Mouse (Mus musculus) telencephalon, adult 2 months (tissue): ENCODE data around the gene Scnn1a.

ENCODE experiments used
- DNase-seq: peaks from one replicate; pipeline ENCODE4 v3.0.0-alpha.2; 2011; ENCODE audit warnings: low read depth, low spot score

The Scnn1a gene

DNA sequence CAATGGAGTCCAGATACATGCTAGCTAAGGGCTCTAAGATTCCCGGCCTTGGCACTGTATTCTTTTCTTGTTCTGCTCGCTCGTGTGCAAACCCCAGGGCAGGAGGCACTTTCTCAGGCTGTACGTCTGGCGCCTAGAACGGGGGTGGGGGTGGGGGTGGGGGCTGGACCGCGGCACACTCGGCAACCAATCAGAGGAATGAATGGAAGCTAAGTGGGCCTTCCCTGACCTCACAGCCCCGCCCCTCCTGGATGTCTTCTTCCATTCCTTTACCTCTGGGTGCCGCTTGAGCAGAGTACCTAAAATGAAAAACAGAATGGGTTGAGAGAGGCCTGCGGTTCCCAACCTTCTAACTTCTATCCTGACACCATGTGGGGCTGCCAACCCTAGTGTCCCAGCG, 11.5 kb upstream of the Scnn1a start:
- DNase-seq, result no peak

DNA sequence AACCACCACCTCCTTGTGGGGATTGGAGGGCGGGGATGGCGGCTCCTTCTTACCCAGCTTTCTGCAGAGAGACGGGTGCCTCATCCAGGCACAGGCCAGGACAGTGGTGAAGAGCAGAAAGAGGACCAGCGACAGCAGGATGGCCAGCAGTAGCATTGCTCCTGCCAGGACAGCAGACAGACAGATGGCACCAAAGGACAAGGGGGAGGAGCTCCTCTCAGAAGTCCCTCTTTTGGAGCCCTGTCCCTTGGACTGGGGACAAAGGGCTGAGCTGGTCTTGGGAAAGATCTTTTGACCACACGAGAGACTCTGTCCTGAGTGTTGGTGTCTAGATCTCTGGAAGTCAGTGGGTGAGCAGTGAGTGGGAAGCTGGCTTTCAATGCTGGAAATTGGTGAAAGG, 11.1 kb upstream of the Scnn1a start:
- DNase-seq, result no peak

DNA sequence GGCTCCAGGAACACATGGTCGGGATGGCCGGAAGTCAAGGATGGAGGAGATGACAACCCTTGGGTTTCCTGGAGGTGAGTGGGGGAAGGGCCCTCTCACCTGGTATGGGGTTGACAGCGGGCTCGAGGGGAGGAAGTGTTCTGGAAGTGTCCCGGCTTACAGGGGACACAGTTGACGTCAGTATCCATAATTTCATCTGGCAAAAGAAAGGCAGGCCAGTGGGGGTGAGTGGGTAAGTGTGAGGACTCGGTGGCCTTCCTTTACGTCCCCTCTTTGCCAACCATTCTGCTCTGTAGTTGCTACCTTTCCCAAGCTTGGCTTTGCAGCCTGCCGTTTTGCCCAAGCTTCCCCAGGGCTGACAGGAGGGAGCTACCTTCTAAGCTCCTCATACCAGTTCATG, 8.3 kb upstream of the Scnn1a start:
- no peak for DNase-seq

DNA sequence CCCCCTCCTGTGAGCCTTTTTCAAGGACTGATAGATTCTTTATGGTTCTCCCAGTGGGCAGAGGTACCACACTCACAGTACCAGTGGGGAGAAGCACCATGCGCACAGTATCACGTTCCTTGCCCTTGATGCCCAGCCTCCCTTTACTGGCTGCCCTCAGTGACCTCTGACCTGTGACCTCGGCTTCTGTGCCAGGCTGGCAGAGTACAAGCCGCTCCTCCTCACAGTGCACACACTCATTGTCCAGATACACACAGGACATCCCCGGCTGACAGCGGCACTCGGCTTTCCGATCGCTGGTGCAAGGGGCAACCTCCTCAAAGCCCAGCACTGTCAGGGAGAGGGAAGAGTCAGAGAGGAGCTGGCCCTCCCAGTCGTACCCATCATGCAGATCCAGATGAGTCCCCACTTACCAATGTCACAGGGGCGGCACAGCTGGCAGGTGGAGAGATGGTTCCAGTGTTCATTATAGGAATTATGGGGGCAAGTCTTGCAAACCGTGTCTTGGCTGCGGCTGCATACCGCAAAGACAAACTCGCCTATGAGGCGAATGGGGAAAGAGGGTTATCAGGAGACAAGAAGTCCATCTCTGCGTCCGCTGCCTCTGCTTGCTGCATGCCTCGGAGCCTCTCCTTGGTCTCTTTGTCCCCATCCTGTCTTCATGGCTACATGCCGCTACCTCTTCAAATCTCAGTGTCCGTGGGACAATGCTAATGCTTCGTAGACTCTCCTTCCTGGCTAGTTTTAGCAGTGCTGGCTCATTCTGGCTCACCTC, 7.7 kb upstream of the Scnn1a start:
- DNase-seq, result no peak

DNA sequence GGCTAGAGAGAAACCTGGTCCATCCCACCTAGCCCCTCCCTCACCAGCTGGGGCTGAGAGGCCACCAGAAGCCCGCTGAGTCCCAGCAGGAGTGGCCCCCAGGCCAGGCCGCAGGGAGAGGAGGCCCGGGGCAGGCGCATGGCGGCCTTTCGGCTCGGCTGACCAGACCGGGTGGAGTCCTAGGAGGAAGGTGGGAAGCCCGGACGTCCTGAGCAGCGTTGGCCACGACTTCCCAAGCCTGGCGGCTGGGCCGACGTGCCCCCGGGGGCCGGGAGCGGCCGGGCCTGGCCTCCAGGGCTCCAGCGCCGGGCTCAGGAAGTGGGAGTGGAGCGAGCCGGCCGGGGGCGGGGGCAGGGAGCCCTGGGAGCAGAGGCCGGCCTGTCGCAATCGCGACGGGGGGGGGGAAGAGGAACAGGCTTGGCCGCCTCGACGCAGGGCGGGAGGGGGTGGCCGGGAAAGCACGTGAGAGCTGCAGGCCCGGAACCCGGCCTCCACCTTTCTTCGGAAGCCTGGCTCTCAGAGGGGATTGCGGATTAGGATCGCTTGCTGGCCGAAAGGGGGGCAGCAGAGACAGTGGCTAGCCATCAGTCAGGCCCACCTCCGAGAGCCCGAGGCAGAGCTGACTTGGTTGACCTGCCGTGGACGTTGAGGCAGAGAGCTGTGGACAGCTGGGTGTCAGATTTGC, 6.8 kb upstream of the Scnn1a start, which contains the start of gene Ltbr:
Gene Ltbr, minus strand, starts transcription at position 340 of the 685 bp plus-strand sequence.
- no peak for DNase-seq

DNA sequence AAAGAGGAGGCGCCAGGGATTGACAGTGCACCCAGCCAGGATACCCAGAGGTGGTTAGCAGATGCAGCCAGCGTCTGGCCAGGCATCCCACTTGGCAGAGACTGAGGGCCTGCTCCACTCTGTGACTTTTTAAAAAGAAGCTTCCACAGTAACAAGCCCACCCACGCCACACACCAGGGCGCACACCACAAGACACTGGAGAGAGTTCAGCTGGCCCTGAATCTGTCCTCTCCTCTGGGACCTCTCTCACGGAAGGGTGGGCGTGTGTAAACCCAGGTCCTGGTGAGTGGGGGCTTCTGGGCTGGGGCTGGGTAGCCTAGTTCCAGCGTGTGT, 6.3 kb upstream of the Scnn1a start:
- DNase-seq, result no peak

DNA sequence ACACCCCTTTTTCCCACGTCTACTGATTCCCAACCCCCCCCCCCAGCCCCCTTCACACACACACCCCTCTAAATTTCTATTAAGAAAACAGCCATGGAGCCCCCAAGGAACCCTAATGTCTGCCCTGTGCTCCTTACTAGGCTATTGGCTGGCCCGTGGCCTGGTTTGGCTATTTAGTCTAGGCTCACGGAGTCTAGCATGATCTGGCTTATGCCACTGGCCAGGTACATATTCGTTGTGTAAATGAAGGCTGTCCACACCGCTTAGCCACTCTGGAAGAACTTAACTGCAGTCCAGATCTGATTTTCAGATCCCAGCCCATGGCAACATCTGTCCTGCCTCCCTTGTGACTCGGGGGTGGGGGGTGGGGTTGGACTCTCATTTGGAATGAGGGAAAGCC, 5.7 kb upstream of the Scnn1a start:
- no peak for DNase-seq

DNA sequence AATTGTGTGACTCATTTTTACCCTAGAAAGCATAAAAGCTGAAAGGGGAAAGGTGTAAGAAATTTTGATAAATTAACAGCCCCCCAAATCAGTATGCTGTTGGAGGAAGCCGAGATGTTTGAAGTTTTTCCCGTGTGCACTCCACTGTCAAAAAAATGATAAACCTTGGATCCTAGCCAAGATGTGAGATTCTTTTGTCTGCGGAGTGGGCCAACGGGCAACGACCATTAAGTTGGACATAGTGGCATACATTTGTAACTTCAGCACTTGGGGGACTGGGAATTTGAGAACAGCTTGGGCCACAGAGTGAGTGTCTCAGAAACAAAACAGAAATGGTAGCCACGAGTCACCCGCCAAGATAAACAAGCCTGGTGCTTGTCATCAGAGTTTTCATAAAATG, 3.4 kb upstream of the Scnn1a start:
- DNase-seq, result no peak

DNA sequence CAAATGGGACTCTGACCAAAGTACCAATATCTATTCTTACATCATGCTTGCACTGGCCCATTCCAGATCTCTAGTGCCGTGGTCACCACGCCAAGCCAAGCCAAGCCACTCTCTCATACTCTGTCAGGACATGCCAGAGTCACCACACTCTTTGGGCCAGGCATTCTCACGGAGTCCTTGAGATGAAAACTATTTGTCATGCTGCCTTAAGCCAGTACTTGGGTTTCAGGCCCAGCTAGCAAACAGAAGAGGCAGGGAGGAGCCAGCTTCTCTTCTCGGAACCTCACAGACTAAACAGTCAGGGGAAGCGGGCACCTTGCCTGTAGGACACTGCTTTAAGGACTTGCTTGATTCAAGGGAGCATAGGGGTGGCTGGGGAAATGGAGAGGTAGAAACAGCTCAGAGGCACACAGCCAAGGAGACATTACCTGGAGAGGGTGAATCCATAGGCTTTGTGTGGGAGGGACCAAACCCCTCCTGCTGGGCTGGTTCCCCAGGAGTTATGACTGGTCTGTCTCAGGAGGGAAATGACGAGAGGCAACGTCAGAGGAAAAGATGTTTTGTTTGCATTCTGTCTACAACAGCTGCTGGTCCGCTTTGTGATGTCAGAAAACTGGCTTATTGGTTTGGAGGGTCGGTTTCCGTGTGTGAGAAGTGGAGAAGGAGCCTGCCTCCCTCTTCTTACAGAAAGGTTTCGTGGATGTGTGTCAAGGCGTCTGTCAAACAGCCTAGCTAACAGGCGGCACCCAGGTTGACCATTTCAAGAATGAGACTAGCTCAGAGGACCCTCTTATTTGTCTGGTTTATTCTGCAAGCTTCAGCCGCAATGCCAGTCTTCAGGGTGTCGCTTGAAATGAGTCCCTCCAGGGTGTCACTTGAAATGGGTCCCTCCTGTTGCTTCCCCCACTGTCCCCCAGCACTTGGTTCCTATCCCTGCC, 1.2 kb upstream of the Scnn1a start:
- DNase-seq, result no peak

DNA sequence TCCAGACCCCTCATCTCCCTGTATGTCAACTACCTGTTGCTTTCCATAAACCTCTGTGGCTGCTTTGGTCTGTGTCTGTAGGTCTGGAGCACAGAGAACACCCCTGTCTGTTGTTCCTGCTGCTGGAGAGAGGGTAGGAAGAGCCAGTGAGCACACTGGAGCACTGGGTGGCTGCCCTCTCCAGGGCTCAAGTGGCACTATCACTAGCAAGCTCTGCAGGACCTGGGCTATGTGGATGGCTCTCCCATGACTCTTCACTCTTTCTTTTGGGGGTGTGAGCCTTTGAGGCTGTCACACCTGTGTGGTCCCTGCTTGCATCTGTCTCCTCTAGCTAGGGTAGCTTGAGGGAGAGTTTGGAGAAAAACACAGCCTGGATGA, 551 bp upstream of the Scnn1a start:
- no peak for DNase-seq

DNA sequence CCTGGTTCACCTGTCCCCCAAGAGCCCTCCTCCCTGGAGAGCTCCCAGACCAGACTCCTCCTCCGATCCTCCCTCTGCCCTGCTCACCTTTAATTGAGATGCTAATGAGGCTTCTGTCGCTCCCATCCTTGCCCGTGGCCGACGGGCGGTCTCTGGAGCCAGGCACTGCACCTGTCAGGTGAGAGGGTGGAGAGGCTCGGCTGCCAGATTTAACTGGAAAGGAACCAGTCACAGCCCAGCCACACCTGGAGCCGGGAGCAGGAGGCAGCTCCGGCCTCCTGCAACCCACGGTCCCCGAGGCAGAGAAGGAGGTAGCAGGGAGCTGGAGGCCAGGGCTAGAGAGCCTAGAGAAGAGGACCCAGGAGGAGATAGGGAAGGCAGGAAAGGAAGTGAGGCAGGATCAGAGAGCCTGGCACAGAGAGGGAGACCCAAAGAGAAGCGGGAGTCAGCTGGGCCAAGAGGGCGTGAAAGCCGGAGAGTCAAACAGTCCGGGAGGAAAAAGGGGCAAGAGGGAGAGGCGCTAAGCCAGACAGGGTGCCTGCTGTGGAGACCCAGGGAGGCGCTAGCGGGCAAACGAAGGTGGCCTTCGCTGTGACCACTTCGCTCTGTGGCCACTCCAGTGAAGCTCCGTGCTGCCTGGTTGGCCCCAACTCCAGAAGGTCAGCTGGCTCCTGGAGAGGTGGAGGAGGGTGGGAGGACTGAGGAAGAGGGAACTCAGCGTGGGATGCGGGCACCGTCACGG, 826 bp downstream of the Scnn1a start:
- DNase-seq, result no peak

DNA sequence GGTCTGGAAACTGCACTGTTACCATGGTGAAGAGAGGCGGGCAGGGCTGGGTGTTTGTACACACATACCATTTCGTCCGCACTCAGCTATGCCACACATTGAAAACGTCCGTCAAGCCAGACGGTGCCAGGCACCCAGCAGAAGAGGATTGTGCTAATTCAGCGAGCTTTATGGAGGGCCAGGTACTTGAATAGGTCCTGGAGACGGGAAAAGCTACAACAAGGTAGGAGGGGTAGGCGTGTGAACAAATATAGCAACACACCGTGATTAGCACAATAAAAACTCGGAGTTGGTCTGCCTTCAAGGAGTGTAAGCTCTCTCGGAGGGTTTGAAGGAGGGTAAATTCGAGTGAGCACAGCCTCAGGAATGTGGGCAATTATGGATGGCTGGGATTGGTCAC, 2.3 kb downstream of the Scnn1a start:
- DNase-seq, result no peak

DNA sequence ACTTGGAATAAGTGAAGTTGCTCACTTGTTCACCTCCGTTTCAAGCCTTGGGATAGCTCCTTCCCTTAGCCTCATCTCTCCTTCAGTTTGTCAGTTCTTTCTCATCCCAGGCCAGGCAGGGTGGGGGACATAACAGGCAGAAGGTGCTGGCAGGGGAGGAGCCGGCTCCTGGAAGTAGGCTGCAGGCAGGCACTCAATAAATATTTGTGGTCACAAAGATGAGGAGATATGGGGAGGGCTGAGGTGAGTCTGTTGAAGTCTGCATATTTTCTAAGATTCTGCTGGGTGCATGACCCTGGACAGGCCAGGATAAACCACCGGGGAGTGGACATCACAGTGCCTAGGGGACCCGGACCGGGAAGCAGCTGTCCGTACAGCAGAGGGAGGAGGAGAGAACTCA, 3.1 kb downstream of the Scnn1a start:
- DNase-seq, result no peak

DNA sequence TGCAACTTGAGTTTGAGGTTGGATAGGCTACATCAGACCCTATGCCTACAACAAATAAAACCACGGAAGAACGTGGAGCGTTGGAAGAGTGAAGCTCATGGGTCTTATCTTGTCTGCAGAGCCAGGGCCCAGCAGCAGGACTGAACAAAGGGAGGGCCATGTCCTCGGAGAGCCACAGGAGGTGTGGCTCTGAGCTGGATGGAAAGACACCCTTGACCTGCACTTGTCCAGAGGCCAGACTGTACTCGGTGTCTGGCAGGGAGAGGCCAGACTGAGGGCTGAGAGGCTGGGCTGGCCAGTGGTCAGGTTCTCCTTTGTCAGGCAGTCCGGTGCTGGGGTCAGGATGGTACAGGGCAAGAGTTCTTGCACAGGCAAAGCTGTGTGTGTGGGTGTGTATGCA, 4.9 kb downstream of the Scnn1a start:
- DNase-seq, result no peak

DNA sequence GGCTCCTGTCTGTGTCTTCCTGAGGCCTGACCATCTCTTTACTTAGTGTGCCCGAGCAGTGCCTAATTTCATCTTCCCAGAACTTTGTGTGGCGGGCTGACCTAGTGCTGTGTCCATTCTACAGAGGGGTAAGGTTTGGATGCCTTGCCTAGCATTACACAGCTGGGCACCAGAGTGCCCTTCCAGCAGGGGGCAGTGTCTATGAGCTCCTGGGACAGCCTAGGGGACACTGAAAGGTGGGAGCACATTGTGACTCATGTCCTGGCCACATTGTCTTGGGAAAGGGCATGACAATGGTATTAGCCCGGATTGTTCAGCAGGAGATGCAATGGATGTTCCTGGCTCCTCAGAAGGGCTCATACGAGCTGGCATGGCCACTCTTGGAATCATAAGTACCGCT, 7.8 kb downstream of the Scnn1a start:
- no peak for DNase-seq

DNA sequence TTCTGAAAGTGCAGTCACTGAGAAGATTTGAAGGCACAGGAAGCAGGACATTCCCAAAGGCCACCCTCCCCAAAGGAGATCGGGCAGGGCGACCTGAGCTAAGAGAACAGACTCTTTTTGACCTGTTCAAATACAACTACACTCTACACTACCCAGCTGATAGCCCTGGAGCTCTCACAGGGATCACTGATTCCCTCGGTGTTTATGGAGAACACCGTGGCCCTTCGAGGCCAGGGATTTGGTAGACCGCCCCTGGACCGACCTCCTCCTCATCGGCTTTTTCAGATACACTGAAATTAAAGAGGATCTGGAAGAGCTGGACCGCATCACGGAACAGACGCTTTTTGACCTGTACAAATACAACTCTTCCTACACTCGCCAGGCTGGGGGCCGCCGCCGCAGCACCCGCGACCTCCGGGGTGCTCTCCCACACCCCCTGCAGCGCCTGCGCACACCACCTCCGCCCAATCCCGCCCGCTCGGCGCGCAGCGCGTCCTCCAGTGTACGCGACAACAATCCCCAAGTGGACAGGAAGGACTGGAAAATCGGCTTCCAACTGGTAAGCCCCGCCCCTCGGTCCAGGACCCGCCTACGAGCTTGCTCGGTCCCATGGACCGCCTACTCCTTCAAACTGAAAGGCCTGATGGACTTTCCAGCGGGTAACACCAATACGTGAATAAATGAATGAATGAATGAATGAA, 10.3 kb downstream of the Scnn1a start:
- no peak for DNase-seq

DNA sequence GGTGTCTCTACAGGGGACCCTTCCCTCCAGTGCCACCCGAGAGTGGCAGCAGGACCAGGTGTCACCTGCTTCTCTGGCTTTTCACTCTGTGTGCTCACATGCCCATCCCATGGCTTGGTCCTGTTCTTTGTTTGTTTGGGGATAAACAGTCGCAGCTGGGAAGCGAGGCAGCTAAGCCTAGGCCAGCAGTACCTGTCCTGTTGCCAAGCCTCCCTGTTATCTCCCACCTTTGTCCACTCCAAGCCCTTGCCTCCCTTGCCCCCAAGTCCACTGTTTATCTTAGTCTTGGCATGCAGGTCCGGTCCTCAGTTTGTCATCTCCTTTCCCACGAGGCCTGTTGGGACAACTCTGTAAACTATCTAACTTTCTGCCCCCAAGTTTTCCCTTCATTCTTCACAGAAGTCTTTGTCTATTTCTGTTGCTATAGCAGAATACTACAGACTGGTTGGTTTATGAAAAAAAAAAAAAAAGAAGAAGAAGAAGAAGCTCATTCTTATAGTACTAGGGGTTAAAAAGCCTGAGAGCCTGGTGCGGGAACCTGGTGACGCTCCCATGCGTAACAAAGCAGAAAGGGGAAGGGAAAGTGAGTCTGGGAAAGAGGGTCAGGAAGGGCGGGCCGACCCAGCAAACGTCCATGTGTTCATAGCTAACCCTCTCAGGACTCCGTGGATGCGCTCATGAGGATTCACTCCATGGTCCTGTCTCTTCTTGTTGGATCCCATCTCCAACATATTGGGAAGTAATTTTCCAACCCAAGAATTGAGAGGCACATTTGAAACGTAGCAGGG, 12.8 kb downstream of the Scnn1a start:
- DNase-seq, result no peak

DNA sequence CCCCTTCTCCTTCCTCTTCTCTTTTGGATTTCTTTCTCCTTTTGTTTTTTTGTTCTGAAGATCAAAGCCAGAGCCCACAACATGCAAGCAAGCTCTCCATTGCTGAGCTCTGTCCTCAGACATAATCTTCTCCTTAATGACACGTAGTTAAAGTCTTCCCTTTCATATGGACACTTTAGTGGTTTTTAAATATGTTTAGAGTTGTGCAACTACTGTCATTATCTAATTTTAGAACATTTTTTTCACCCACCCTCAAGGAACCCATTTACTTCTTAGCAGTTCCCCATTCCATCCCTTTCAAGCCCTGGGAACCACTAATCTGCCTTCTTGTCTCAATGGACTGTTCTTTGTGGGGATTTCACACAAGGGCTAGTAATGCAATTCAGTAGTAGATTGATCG, 13.9 kb downstream of the Scnn1a start:
- DNase-seq, result no peak

DNA sequence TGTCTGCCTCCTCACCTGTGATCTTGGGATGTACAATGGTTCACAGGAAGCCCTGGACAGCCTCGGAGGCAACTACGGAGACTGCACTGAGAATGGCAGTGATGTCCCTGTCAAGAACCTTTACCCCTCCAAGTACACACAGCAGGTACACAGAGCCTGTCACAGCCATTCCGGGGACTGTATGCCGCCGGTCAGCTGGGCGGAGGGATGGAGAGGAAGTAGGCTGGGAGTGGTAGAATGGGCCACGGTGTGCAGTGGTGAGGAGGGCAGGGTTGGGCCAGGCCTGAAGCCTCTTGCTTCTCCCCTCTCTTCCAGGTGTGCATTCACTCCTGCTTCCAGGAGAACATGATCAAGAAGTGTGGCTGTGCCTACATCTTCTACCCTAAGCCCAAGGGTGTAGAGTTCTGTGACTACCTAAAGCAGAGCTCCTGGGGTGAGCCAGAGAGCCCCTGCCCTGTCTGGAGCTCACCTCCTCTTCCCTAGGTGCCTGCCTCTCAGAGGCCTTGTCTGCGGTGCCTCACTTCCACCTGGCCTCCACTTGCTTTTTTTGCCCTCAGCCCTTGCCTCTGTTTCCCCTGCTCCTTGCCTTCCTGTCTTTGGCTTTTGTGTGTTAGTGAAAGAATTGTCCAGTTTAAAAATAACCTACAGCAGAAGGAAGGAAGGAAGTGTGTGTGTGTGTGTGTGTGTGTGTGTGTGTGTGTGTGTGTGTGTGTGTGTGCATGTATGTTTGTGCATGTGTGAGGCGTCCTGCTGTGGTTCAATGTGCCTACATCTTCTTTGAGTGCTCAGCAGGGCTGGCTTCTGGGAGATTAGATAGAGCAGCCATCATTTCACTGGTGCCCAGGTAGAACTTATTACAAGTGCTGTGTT, 18.6 kb downstream of the Scnn1a start:
- DNase-seq, result no peak
